Mouse (Mus musculus) embryonic facial prominence, embryonic 15.5 days (tissue): Measurements from ENCODE around the gene Apoc4. TPM values are rescaled to one million over a fixed set of nuclear protein-coding genes. Genes with fewer than 3 reads are reported as not detected.

Experiments
- polyA plus RNA-seq: library from polyadenylated mRNA; unstranded; fragments of >200 nt; fragmentation: Nextera tagmentation; extraction: Ambion mirVana; gene quantifications from 2 replicates; pipeline ENCODE4 v1.2.1, GENCODE M21; 2015

The Apoc4 gene
- polyA plus RNA-seq, 1 experiment from 2014 or later, result 0.16 TPM

Other genes starting within 250 kb of the Apoc4 start
- gene Mark4, start 222.7 kb downstream of the Apoc4 start, polyA plus RNA-seq, result 11.8 and 14.4 TPM in 2 replicates
- gene Exoc3l2, start 218.1 kb downstream of the Apoc4 start, polyA plus RNA-seq, result 1.2 and 1.4 TPM in 2 replicates
- 2.4 and 2.8 TPM in 2 replicates for gene Bloc1s3, start 173.1 kb downstream of the Apoc4 start, polyA plus RNA-seq
- gene Trappc6a, start 173.1 kb downstream of the Apoc4 start, polyA plus RNA-seq, result 89.5 and 101 TPM in 2 replicates
- 3.1 and 3.3 TPM in 2 replicates for gene Nkpd1, start 163.6 kb downstream of the Apoc4 start, polyA plus RNA-seq
- 31.4 and 36.0 TPM in 2 replicates for gene Ppp1r37, start 118.4 kb downstream of the Apoc4 start, polyA plus RNA-seq
- gene Zfp296, start 104.2 kb downstream of the Apoc4 start, polyA plus RNA-seq, result 1.5 and 2.2 TPM in 2 replicates
- gene Gemin7, start 103.9 kb downstream of the Apoc4 start, polyA plus RNA-seq, result 149 and 162 TPM in 2 replicates
- gene Clasrp, start 77.0 kb downstream of the Apoc4 start, polyA plus RNA-seq, result 58.3 and 66.1 TPM in 2 replicates
- gene Relb, start 52.0 kb downstream of the Apoc4 start, polyA plus RNA-seq, result 14.0 and 15.8 TPM in 2 replicates
- 78.0 and 89.1 TPM in 2 replicates for gene Clptm1, start 16.4 kb downstream of the Apoc4 start, polyA plus RNA-seq
- 0.67 and 1.3 TPM in 2 replicates for gene Apoc2, start 3.5 kb downstream of the Apoc4 start, polyA plus RNA-seq
- not detected in 2 replicates for gene Gm44805, start 56 bp downstream of the Apoc4 start, polyA plus RNA-seq
- gene Apoc1, start 11.2 kb upstream of the Apoc4 start, polyA plus RNA-seq, result 38.9 and 45.8 TPM in 2 replicates
- gene Apoe, start 17.7 kb upstream of the Apoc4 start, polyA plus RNA-seq, result 442 and 474 TPM in 2 replicates
- 146 and 148 TPM in 2 replicates for gene Tomm40, start 34.0 kb upstream of the Apoc4 start, polyA plus RNA-seq
- gene Nectin2, start 69.0 kb upstream of the Apoc4 start, polyA plus RNA-seq, result 79.6 and 86.6 TPM in 2 replicates
- gene Bcam, start 89.5 kb upstream of the Apoc4 start, polyA plus RNA-seq, result 158 and 163 TPM in 2 replicates
- gene Cblc, start 115.3 kb upstream of the Apoc4 start, polyA plus RNA-seq, result 13.2 and 17.2 TPM in 2 replicates
- 4.7 and 6.9 TPM in 2 replicates for gene Bcl3, start 141.3 kb upstream of the Apoc4 start, polyA plus RNA-seq
- gene Gm19345, start 170.5 kb upstream of the Apoc4 start, polyA plus RNA-seq, result 0.59 TPM in 1 of 2 replicates, not detected in the other
- gene Ceacam16, start 179.8 kb upstream of the Apoc4 start, polyA plus RNA-seq, result not detected in 2 replicates
- 4.1 and 5.5 TPM in 2 replicates for gene Ceacam19, start 206.5 kb upstream of the Apoc4 start, polyA plus RNA-seq
- gene Pvr, start 239.7 kb upstream of the Apoc4 start, polyA plus RNA-seq, result 13.2 and 14.1 TPM in 2 replicates